Mouse (Mus musculus): ENCODE results near the gene Gnb2. TPM values are rescaled to one million over a fixed set of nuclear protein-coding genes. Genes with fewer than 3 reads are reported as not detected.

Gnb2 gene
- total and polyA plus RNA-seq, 3 experiments: 548 to 550 TPM; not detected in 1

- no peak overlapping the region for H3K4me3 ChIP-seq (ENCODE audit: control insufficient read depth in 1 of 2, insufficient read depth in 1 of 2, low read depth in 2 of 2, low read length in 2 of 2)
- no peaks in the 10 kb centered on the region for H3K9me3 ChIP-seq (replicated peaks; ENCODE audit: insufficient read depth, low read length)
- no peak for TF ChIP-seq NELFE (IDR thresholded peaks at IDR 0.05; ENCODE audit: low read depth, low read length)
- TF ChIP-seq RAD21 (IDR thresholded peaks at IDR 0.05; ENCODE audit: low read depth, low read length): no peak
- no peak for TF ChIP-seq TAL1 (IDR thresholded peaks at IDR 0.05; ENCODE audit: low read length)
- TF ChIP-seq POLR2AphosphoS2 (IDR thresholded peaks at IDR 0.05; ENCODE audit: low read length): no peak
- TF ChIP-seq GABPA (IDR thresholded peaks at IDR 0.05; ENCODE audit: low read depth, low read length): no peak
- H3K36me3 ChIP-seq (ENCODE audit: control insufficient read depth in 1 of 2, insufficient read depth in 2 of 2, low read length in 2 of 2): peaks cover 0 to 6% of the 10 kb centered on the region in 2 experiments; a peak in 3 of 4 replicates
- H3K9ac ChIP-seq (ENCODE audit: control insufficient read depth, low read depth, low read length, poor library complexity, severe bottlenecking): no peak overlapping the region
- DNase-seq (ENCODE audit: low read depth, low spot score): no peak
- no peaks in the 10 kb centered on the region for H3K4me1 ChIP-seq (ENCODE audit: control insufficient read depth in 1 of 2, insufficient read depth in 2 of 2, low read length in 2 of 2)
- no peaks in the 10 kb centered on the region for H3K79me2 ChIP-seq (ENCODE audit: control insufficient read depth, insufficient read depth, low read length, poor library complexity)
- no peaks in the 10 kb centered on the region for H3K27me3 ChIP-seq (ENCODE audit: control insufficient read depth in 1 of 2, insufficient read depth in 2 of 2, low read length in 2 of 2)
- no peak overlapping the region for H3K27ac ChIP-seq (ENCODE audit: control insufficient read depth, low read depth, low read length)
Observed at GRCm38 (mm10) chr5:137524671-137525070, 8.6 kb downstream of the Gnb2 start.

- Histone ChIP-seq H3K9ac (ENCODE audit: control insufficient read depth, low read depth, low read length, poor library complexity, severe bottlenecking) (no peak overlapping the region), H3K27ac (ENCODE audit: control insufficient read depth, low read depth, low read length) (no peak overlapping the region), H3K9me3 (replicated peaks; ENCODE audit: insufficient read depth, low read length) (no peaks in the 10 kb centered on the region), H3K27me3 (ENCODE audit: control insufficient read depth in 1 of 2, insufficient read depth in 2 of 2, low read length in 2 of 2) (no peaks in the 10 kb centered on the region), H3K4me3 (ENCODE audit: control insufficient read depth in 1 of 2, insufficient read depth in 1 of 2, low read depth in 2 of 2, low read length in 2 of 2) (no peak overlapping the region), H3K36me3 (ENCODE audit: control insufficient read depth in 1 of 2, insufficient read depth in 2 of 2, low read length in 2 of 2) (peaks cover 0 to 6% of the 10 kb centered on the region in 2 experiments; a peak in 3 of 4 replicates), H3K79me2 (ENCODE audit: control insufficient read depth, insufficient read depth, low read length, poor library complexity) (no peaks in the 10 kb centered on the region), H3K4me1 (ENCODE audit: control insufficient read depth in 1 of 2, insufficient read depth in 2 of 2, low read length in 2 of 2) (no peaks in the 10 kb centered on the region)
- TF ChIP-seq RAD21 (IDR thresholded peaks at IDR 0.05; ENCODE audit: low read depth, low read length): no peak
- TF ChIP-seq KAT2A (conservative IDR thresholded peaks at IDR 0.05; ENCODE audit: low read depth, low read length): no peak
- TF ChIP-seq RCOR1 (IDR thresholded peaks at IDR 0.05; ENCODE audit: low read depth, low read length): no peak
- TF ChIP-seq MXI1 (IDR thresholded peaks at IDR 0.05; ENCODE audit: low read depth, low read length): no peak
- no peak for TF ChIP-seq SMC3 (IDR thresholded peaks at IDR 0.05; ENCODE audit: low read depth, low read length)
- no peak for TF ChIP-seq CHD1 (IDR thresholded peaks at IDR 0.05; ENCODE audit: low read depth, low read length)
- no peak for TF ChIP-seq ETS1 (IDR thresholded peaks at IDR 0.05; ENCODE audit: low read depth, low read length)
- no peak for DNase-seq (ENCODE audit: low read depth, low spot score)
Observed at GRCm38 (mm10) chr5:137524251-137524515, 9.1 kb downstream of the Gnb2 start.

- no peaks in the 10 kb centered on the region for H3K27me3 ChIP-seq (ENCODE audit: control insufficient read depth in 1 of 2, insufficient read depth in 2 of 2, low read length in 2 of 2)
- H3K9ac ChIP-seq (ENCODE audit: control insufficient read depth, low read depth, low read length, poor library complexity, severe bottlenecking): no peak overlapping the region
- no peaks in the 10 kb centered on the region for H3K79me2 ChIP-seq (ENCODE audit: control insufficient read depth, insufficient read depth, low read length, poor library complexity)
- DNase-seq (ENCODE audit: low read depth, low spot score): no peak
- TF ChIP-seq RCOR1 (IDR thresholded peaks at IDR 0.05; ENCODE audit: low read depth, low read length) (no peak), ZNF384 (IDR thresholded peaks at IDR 0.05; ENCODE audit: low read depth, low read length) (no peak), TBP (IDR thresholded peaks at IDR 0.05; ENCODE audit: low read depth, low read length) (no peak), UBTF (IDR thresholded peaks at IDR 0.05; ENCODE audit: borderline replicate concordance, insufficient read depth, low read depth, low read length) (no peak), USF1 (IDR thresholded peaks at IDR 0.05; ENCODE audit: low read depth, low read length) (no peak), MXI1 (IDR thresholded peaks at IDR 0.05; ENCODE audit: low read depth, low read length) (no peak), ELF1 (IDR thresholded peaks at IDR 0.05; ENCODE audit: low read depth, low read length) (no peak), ZKSCAN1 (IDR thresholded peaks at IDR 0.05; ENCODE audit: low read depth, low read length) (no peak), POLR2AphosphoS2 (IDR thresholded peaks at IDR 0.05; ENCODE audit: low read length) (no peak), USF2 (IDR thresholded peaks at IDR 0.05; ENCODE audit: borderline replicate concordance in 1 of 2, insufficient read depth in 1 of 2, low read depth in 1 of 2, low read length in 2 of 2) (no peak), MAX (IDR thresholded peaks at IDR 0.05; ENCODE audit: low read length) (no peak), POLR2AphosphoS5 (IDR thresholded peaks at IDR 0.05; ENCODE audit: borderline replicate concordance, low read depth, low read length) (no peak), MYB (IDR thresholded peaks at IDR 0.05; ENCODE audit: low read depth, low read length) (no peak)
- H3K4me1 ChIP-seq (ENCODE audit: control insufficient read depth in 1 of 2, insufficient read depth in 2 of 2, low read length in 2 of 2): no peaks in the 10 kb centered on the region
- no peak overlapping the region for H3K4me3 ChIP-seq (ENCODE audit: control insufficient read depth in 1 of 2, insufficient read depth in 1 of 2, low read depth in 2 of 2, low read length in 2 of 2)
- peaks cover 0 to 6% of the 10 kb centered on the region in 2 experiments; a peak in 3 of 4 replicates for H3K36me3 ChIP-seq (ENCODE audit: control insufficient read depth in 1 of 2, insufficient read depth in 2 of 2, low read length in 2 of 2)
- H3K27ac ChIP-seq (ENCODE audit: control insufficient read depth, low read depth, low read length): no peak overlapping the region
- H3K9me3 ChIP-seq (replicated peaks; ENCODE audit: insufficient read depth, low read length): no peaks in the 10 kb centered on the region
Observed at GRCm38 (mm10) chr5:137523396-137524250, 9.7 kb downstream of the Gnb2 start.
